ENCODE assay signal across 22 mouse cellular contexts in genomic region chr11:103019325-103019724, GRCm38 (mm10). TPM values are rescaled to one million over a fixed set of nuclear protein-coding genes. Genes with fewer than 3 reads are reported as not detected.
DNase-seq lines count a peak whose midpoint lies in the region; ATAC-seq lines count a peak whose summit lies in the region.
"Had no signal": no experiment of that assay in that cellular context is flagged by ENCODE, and none has a peak within 500 bp of the region (broad histone marks: within the 10 kb centered on the region; RNA-seq: fewer than 3 reads in every experiment).

No protein-coding gene starts in this region.

- H3K9me3 ChIP-seq in limb, embryonic 11.5 days (ENCODE audit: control insufficient read depth, low read length), result no peaks in the 10 kb centered on the region
- no peaks in the 10 kb centered on the region for H3K9me3 ChIP-seq in limb, embryonic 10.5 days (replicated peaks)
- H3K9me3 ChIP-seq in limb, embryonic 12.5 days, result no peaks in the 10 kb centered on the region
- H3K9me3 ChIP-seq in heart, embryonic 11.5 days (replicated peaks; ENCODE audit: control insufficient read depth, low read length), result no peaks in the 10 kb centered on the region
- H3K9me3 ChIP-seq: embryonic facial prominence, embryonic 10.5 days; embryonic facial prominence, embryonic 12.5 days; G1E had no signal

- H3K27me3 ChIP-seq in limb, embryonic 11.5 days (ENCODE audit: control insufficient read depth, insufficient read depth, low read length), result no peaks in the 10 kb centered on the region
- H3K27me3 ChIP-seq in limb, embryonic 10.5 days (ENCODE audit: low read depth, poor library complexity, severe bottlenecking), result no peaks in the 10 kb centered on the region
- H3K27me3 ChIP-seq in limb, embryonic 12.5 days, result no peaks in the 10 kb centered on the region
- H3K27me3 ChIP-seq in heart, embryonic 11.5 days (ENCODE audit: control insufficient read depth, insufficient read depth, low read length), result no peaks in the 10 kb centered on the region
- H3K27me3 ChIP-seq: CH12.LX; embryonic facial prominence, embryonic 12.5 days; Patski had no signal

- H3K4me2 ChIP-seq in limb, embryonic 11.5 days (ENCODE audit: low read depth, severe bottlenecking), result no peak overlapping the region
- H3K4me2 ChIP-seq in limb, embryonic 12.5 days, result no peak overlapping the region
- no peak overlapping the region for H3K4me2 ChIP-seq in heart, embryonic 11.5 days
- H3K4me2 ChIP-seq: embryonic facial prominence, embryonic 12.5 days had no signal

- 71% methylated on average over 7 of the region's 7 CpGs for WGBS in limb, embryonic 11.5 days
- WGBS in limb, embryonic 10.5 days, result 87% methylated on average over 7 of the region's 7 CpGs
- 66% methylated on average over 7 of the region's 7 CpGs for WGBS in limb, embryonic 12.5 days
- WGBS in heart, embryonic 11.5 days (ENCODE audit: insufficient replicate concordance), result 87% methylated on average over 7 of the region's 7 CpGs

- no peak overlapping the region for H3K9ac ChIP-seq in limb, embryonic 11.5 days (ENCODE audit: low read length)
- H3K9ac ChIP-seq in limb, embryonic 12.5 days (replicated peaks), result no peak overlapping the region
- H3K9ac ChIP-seq in heart, embryonic 11.5 days (ENCODE audit: low read depth, low read length), result no peak overlapping the region
- H3K9ac ChIP-seq: embryonic facial prominence, embryonic 12.5 days had no signal

- no peak overlapping the region for H3K4me3 ChIP-seq in limb, embryonic 11.5 days (ENCODE audit: low read depth, low read length)
- no peak overlapping the region for H3K4me3 ChIP-seq in limb, embryonic 10.5 days
- H3K4me3 ChIP-seq in limb, embryonic 12.5 days (replicated peaks), result no peak overlapping the region
- H3K4me3 ChIP-seq in heart, embryonic 11.5 days (ENCODE audit: low read depth, low read length), result no peak overlapping the region
- H3K4me3 ChIP-seq: embryonic facial prominence, embryonic 10.5 days; embryonic facial prominence, embryonic 12.5 days; erythroblast, embryonic 14.5 days had no signal

- no peaks in the 10 kb centered on the region for H3K36me3 ChIP-seq in limb, embryonic 11.5 days (ENCODE audit: control insufficient read depth, insufficient read depth, low read length)
- H3K36me3 ChIP-seq in limb, embryonic 10.5 days, result peaks cover 33% of the 10 kb centered on the region
- H3K36me3 ChIP-seq in limb, embryonic 12.5 days, result peaks cover 26% of the 10 kb centered on the region
- H3K36me3 ChIP-seq in heart, embryonic 11.5 days (ENCODE audit: control insufficient read depth, insufficient read depth, low read length), result no peaks in the 10 kb centered on the region
- H3K36me3 ChIP-seq: embryonic facial prominence, embryonic 12.5 days had no signal

- 0 out of 2 replicates have a peak, but pooled peaks cover 7% of the 10 kb centered on the region for H3K4me1 ChIP-seq in limb, embryonic 11.5 days (ENCODE audit: control insufficient read depth, insufficient read depth, low read length)
- H3K4me1 ChIP-seq in limb, embryonic 10.5 days, result peaks cover 18% of the 10 kb centered on the region
- peaks cover 23% of the 10 kb centered on the region for H3K4me1 ChIP-seq in limb, embryonic 12.5 days (replicated peaks)
- peaks cover 8% of the 10 kb centered on the region; the same call in 1 of the 2 replicates for H3K4me1 ChIP-seq in heart, embryonic 11.5 days (ENCODE audit: control insufficient read depth, insufficient read depth, low read length)

- no peak for DNase-seq in limb, embryonic 11.5 days (ENCODE audit: low spot score)
- DNase-seq in limb, embryonic 10.5 days (ENCODE audit: low spot score), result no peak
- DNase-seq: adrenal gland, adult 8-10 months; B cell, adult 2 months; cerebellum, adult 11-12 months; cerebellum, adult 2 months; cerebellum, adult 9-10 months; cerebellum, postnatal 10 days; cerebellum, postnatal 25 days had no signal

- ATAC-seq in limb, embryonic 11.5 days (ENCODE audit: insufficient number of reproducible peaks, low FRiP score, low TSS enrichment, low read depth), result no peak
- ATAC-seq in limb, embryonic 12.5 days (ENCODE audit: insufficient number of reproducible peaks, insufficient read depth, low FRiP score, low TSS enrichment, low read depth), result no peak
- no peak for ATAC-seq in heart, embryonic 11.5 days (replicated peaks; ENCODE audit: insufficient number of reproducible peaks, low FRiP score, low TSS enrichment)
- ATAC-seq in monocyte, adult 5-6 weeks (replicated peaks; ENCODE audit: insufficient number of reproducible peaks, low FRiP score, low TSS enrichment, poor library complexity, severe bottlenecking), result no peak
- ATAC-seq: activated CD4-positive, CD25-positive, alpha-beta regulatory T cell, adult 4 months; CD4-positive, CD25-positive, alpha-beta regulatory T cell, adult 4 months; forebrain, embryonic 14.5 days; forebrain, embryonic 16.5 days; Patski had no signal

- peak overlapping the region; percentile 37; the same call in 1 of the 2 replicates for H3K27ac ChIP-seq in limb, embryonic 11.5 days (replicated peaks; ENCODE audit: low read depth, low read length)
- no peak overlapping the region; the same call in 1 of the 2 replicates for H3K27ac ChIP-seq in limb, embryonic 10.5 days
- H3K27ac ChIP-seq in limb, embryonic 12.5 days, result peak overlapping the region; percentile 41; the same call in 1 of the 2 replicates
- no peak overlapping the region for H3K27ac ChIP-seq in heart, embryonic 11.5 days (ENCODE audit: low read depth, low read length)
- H3K27ac ChIP-seq: embryonic facial prominence, embryonic 10.5 days; embryonic facial prominence, embryonic 12.5 days had no signal

RNA-seq across cellular contexts. Expression of gene Nmt1, which starts 8.7 kb away (rescaled TPM):
- 69.1 and 69.8 TPM in 2 replicates for polyA plus RNA-seq in limb, embryonic 11.5 days (2014; fragmentation: Nextera tagmentation; extraction: Ambion mirVana)
- 60.5 and 63.1 TPM in 2 replicates for polyA plus RNA-seq in limb, embryonic 10.5 days (2016; fragmentation: Nextera tagmentation; extraction: Ambion mirVana)
- 53.6 and 53.7 TPM in 2 replicates for polyA plus RNA-seq in limb, embryonic 12.5 days (2016; fragmentation: Nextera tagmentation; extraction: Ambion mirVana)
- 49.4 and 53.4 TPM in 2 replicates for polyA plus RNA-seq in heart, embryonic 11.5 days (2014; fragmentation: Nextera tagmentation; extraction: Ambion mirVana)
- 54.9 to 60.7 TPM (median 55.9 TPM) in 3 replicates for total RNA-seq in monocyte, adult 5-6 weeks (2017)

RNA-seq across cellular contexts. Expression of gene Dcakd, which starts 8.8 kb away (rescaled TPM):
- 335 and 349 TPM in 2 replicates for polyA plus RNA-seq in limb, embryonic 11.5 days (2014; fragmentation: Nextera tagmentation; extraction: Ambion mirVana)
- polyA plus RNA-seq in limb, embryonic 10.5 days (2016; fragmentation: Nextera tagmentation; extraction: Ambion mirVana), result 260 and 269 TPM in 2 replicates
- polyA plus RNA-seq in limb, embryonic 12.5 days (2016; fragmentation: Nextera tagmentation; extraction: Ambion mirVana), result 167 and 192 TPM in 2 replicates
- polyA plus RNA-seq in heart, embryonic 11.5 days (2014; fragmentation: Nextera tagmentation; extraction: Ambion mirVana), result 135 and 141 TPM in 2 replicates
- total RNA-seq in monocyte, adult 5-6 weeks (2017), result 15.5 to 32.4 TPM (median 15.8 TPM) in 3 replicates

Comparison
In these comparisons a context has a peak if more than half of its experiments do, and no peak if none do; other contexts are left out.
1. H3K27ac ChIP-seq: peak in limb, embryonic 11.5 days (single experiment) and limb, embryonic 12.5 days (single experiment); none in limb, embryonic 10.5 days (single experiment) and heart, embryonic 11.5 days (single experiment).